Mouse (Mus musculus): ENCODE measurements at regions not wholly inside any gene's neighbourhood (a gene's known extent, or its start where the extent isn't known, plus 50 kb on each side); places are given as distances from the start of the nearest gene placed in this dataset.

GRCm38 (mm10) chr5:75825576-75825975 is 152.7 kb downstream of the Kdr start:
- no peak for ATAC-seq
- WGBS, result 49% methylated on average over 5 of the region's 5 CpGs
- no peak for TF ChIP-seq CTCF (IDR thresholded peaks at IDR 0.05; ENCODE audit: low read depth)

GRCm38 (mm10) chr5:75824660-75825059 is 153.6 kb downstream of the Kdr start:
- no peaks in the 10 kb centered on the region for H3K36me3 ChIP-seq (ENCODE audit: control insufficient read depth, insufficient read depth)
- no peaks in the 10 kb centered on the region for H3K27me3 ChIP-seq (replicated peaks; ENCODE audit: control insufficient read depth, insufficient read depth, low read length)
- H3K9me3 ChIP-seq (ENCODE audit: control insufficient read depth), result no peaks in the 10 kb centered on the region
- no peak for TF ChIP-seq CTCF (IDR thresholded peaks at IDR 0.05; ENCODE audit: low read depth)
- no peak overlapping the region for H3K4me2 ChIP-seq (replicated peaks; ENCODE audit: low read depth)
- no peak overlapping the region for H3K9ac ChIP-seq (ENCODE audit: low read depth, low read length)
- H3K4me1 ChIP-seq (replicated peaks; ENCODE audit: control insufficient read depth, insufficient read depth, low read length), result no peaks in the 10 kb centered on the region; the same call in 1 of the 2 replicates
- no peak overlapping the region for H3K27ac ChIP-seq (ENCODE audit: low read depth, low read length)
- 91% methylated on average over 4 of the region's 4 CpGs for WGBS
- no peak overlapping the region for H3K4me3 ChIP-seq (ENCODE audit: low read depth, low read length)
- no peak for ATAC-seq

More at GRCm38 (mm10) chr5:75825576-75825975, 152.7 kb downstream of the Kdr start:
- H3K4me3 ChIP-seq (ENCODE audit: low read depth, low read length), result no peak overlapping the region
- no peaks in the 10 kb centered on the region for H3K9me3 ChIP-seq (ENCODE audit: control insufficient read depth)
- H3K36me3 ChIP-seq (ENCODE audit: control insufficient read depth, insufficient read depth), result no peaks in the 10 kb centered on the region
- H3K9ac ChIP-seq (ENCODE audit: low read depth, low read length), result no peak overlapping the region
- no peaks in the 10 kb centered on the region for H3K27me3 ChIP-seq (replicated peaks; ENCODE audit: control insufficient read depth, insufficient read depth, low read length)
- H3K27ac ChIP-seq (ENCODE audit: low read depth, low read length), result no peak overlapping the region
- H3K4me1 ChIP-seq (replicated peaks; ENCODE audit: control insufficient read depth, insufficient read depth, low read length), result peaks cover 3% of the 10 kb centered on the region; the same call in 1 of the 2 replicates
- H3K4me2 ChIP-seq (replicated peaks; ENCODE audit: low read depth), result no peak overlapping the region

GRCm38 (mm10) chr5:75823646-75824045 is 154.6 kb downstream of the Kdr start:
- H3K9ac ChIP-seq (ENCODE audit: low read depth, low read length), result no peak overlapping the region
- no peak overlapping the region for H3K27ac ChIP-seq (ENCODE audit: low read depth, low read length)
- H3K9me3 ChIP-seq (ENCODE audit: control insufficient read depth), result no peaks in the 10 kb centered on the region
- H3K4me2 ChIP-seq (replicated peaks; ENCODE audit: low read depth), result no peak overlapping the region
- 84% methylated on average over 3 of the region's 3 CpGs for WGBS
- H3K27me3 ChIP-seq (replicated peaks; ENCODE audit: control insufficient read depth, insufficient read depth, low read length), result no peaks in the 10 kb centered on the region
- no peaks in the 10 kb centered on the region; the same call in 1 of the 2 replicates for H3K4me1 ChIP-seq (replicated peaks; ENCODE audit: control insufficient read depth, insufficient read depth, low read length)
- no peak for TF ChIP-seq CTCF (IDR thresholded peaks at IDR 0.05; ENCODE audit: low read depth)
- H3K36me3 ChIP-seq (ENCODE audit: control insufficient read depth, insufficient read depth), result no peaks in the 10 kb centered on the region
- H3K4me3 ChIP-seq (ENCODE audit: low read depth, low read length), result no peak overlapping the region
- ATAC-seq, result no peak

GRCm38 (mm10) chr5:75817396-75817795 is 160.9 kb downstream of the Kdr start:
- TF ChIP-seq CTCF (IDR thresholded peaks at IDR 0.05; ENCODE audit: low read depth), result no peak
- Histone ChIP-seq H3K4me1 (replicated peaks; ENCODE audit: control insufficient read depth, insufficient read depth, low read length) (no peaks in the 10 kb centered on the region), H3K4me2 (replicated peaks; ENCODE audit: low read depth) (no peak overlapping the region), H3K9me3 (ENCODE audit: control insufficient read depth) (no peaks in the 10 kb centered on the region; the same call in 1 of the 2 replicates), H3K27me3 (replicated peaks; ENCODE audit: control insufficient read depth, insufficient read depth, low read length) (no peaks in the 10 kb centered on the region), H3K9ac (ENCODE audit: low read depth, low read length) (no peak overlapping the region), H3K36me3 (ENCODE audit: control insufficient read depth, insufficient read depth) (no peaks in the 10 kb centered on the region), H3K27ac (ENCODE audit: low read depth, low read length) (no peak overlapping the region), H3K4me3 (ENCODE audit: low read depth, low read length) (no peak overlapping the region)
- ATAC-seq, result no peak
- 96% methylated on average over 13 of the region's 13 CpGs for WGBS

GRCm38 (mm10) chr5:75814393-75814984 is 163.8 kb downstream of the Kdr start:
- no peaks in the 10 kb centered on the region for H3K27me3 ChIP-seq (replicated peaks; ENCODE audit: control insufficient read depth, insufficient read depth, low read length)
- no peaks in the 10 kb centered on the region; the same call in 1 of the 2 replicates for H3K9me3 ChIP-seq (ENCODE audit: control insufficient read depth)
- no peak overlapping the region for H3K4me3 ChIP-seq (ENCODE audit: low read depth, low read length)
- no peak overlapping the region for H3K4me2 ChIP-seq (replicated peaks; ENCODE audit: low read depth)
- WGBS, result 65% methylated on average over 12 of the region's 12 CpGs
- H3K36me3 ChIP-seq (ENCODE audit: control insufficient read depth, insufficient read depth), result no peaks in the 10 kb centered on the region
- H3K4me1 ChIP-seq (replicated peaks; ENCODE audit: control insufficient read depth, insufficient read depth, low read length), result no peaks in the 10 kb centered on the region
- no peak overlapping the region for H3K27ac ChIP-seq (ENCODE audit: low read depth, low read length)
- H3K9ac ChIP-seq (ENCODE audit: low read depth, low read length), result no peak overlapping the region
- no peak for ATAC-seq
- TF ChIP-seq CTCF (IDR thresholded peaks at IDR 0.05; ENCODE audit: low read depth), result no peak

- Histone ChIP-seq H3K9me3 (ENCODE audit: control insufficient read depth) (no peaks in the 10 kb centered on the region; the same call in 1 of the 2 replicates), H3K27ac (ENCODE audit: low read depth, low read length) (no peak overlapping the region), H3K36me3 (ENCODE audit: control insufficient read depth, insufficient read depth) (no peaks in the 10 kb centered on the region), H3K4me3 (ENCODE audit: low read depth, low read length) (no peak overlapping the region), H3K9ac (ENCODE audit: low read depth, low read length) (no peak overlapping the region), H3K4me1 (replicated peaks; ENCODE audit: control insufficient read depth, insufficient read depth, low read length) (no peaks in the 10 kb centered on the region), H3K4me2 (replicated peaks; ENCODE audit: low read depth) (no peak overlapping the region), H3K27me3 (replicated peaks; ENCODE audit: control insufficient read depth, insufficient read depth, low read length) (no peaks in the 10 kb centered on the region)
- WGBS, result 47% methylated on average over 4 of the region's 4 CpGs
- ATAC-seq, result no peak
- TF ChIP-seq CTCF (IDR thresholded peaks at IDR 0.05; ENCODE audit: low read depth), result no peak
Observed at GRCm38 (mm10) chr5:75812686-75813085, 165.6 kb downstream of the Kdr start.

All from intestine, postnatal 0 days (tissue).